Mouse (Mus musculus) stomach, postnatal 0 days (tissue): Measurements from ENCODE around the gene Krr1.

Experiments used
- CTCF ChIP-seq: IDR thresholded peaks from 2 replicates; pipeline ENCODE4 v1.5.1; 2016; ENCODE audit warnings: antibody characterized with exemption, low read depth, mild to moderate bottlenecking, moderate library complexity
- EP300 ChIP-seq: optimal IDR thresholded peaks from 2 replicates; pipeline ENCODE3; 2016; ENCODE audit warnings: antibody characterized with exemption

GRCm38 (mm10) chr10:111966394-111966793 is 6.1 kb upstream of the Krr1 start:
- TF ChIP-seq CTCF (peak; percentile 63), EP300 (no peak)
